In genomic region chr19:44248081-44248853, GRCm38 (mm10) we compare ENCODE assay signal across 8 mouse cellular contexts. TPM values are rescaled to one million over a fixed set of nuclear protein-coding genes. Genes with fewer than 3 reads are reported as not detected.
DNase-seq lines count a peak whose midpoint lies in the region; ATAC-seq and TF ChIP-seq lines count a peak whose summit lies in the region.

No protein-coding gene starts in this region.

- peaks cover 22% of the 10 kb centered on the region for H3K4me1 ChIP-seq in heart, embryonic 11.5 days (ENCODE audit: control insufficient read depth, insufficient read depth, low read length)
- H3K4me1 ChIP-seq in kidney, embryonic 16.5 days (ENCODE audit: insufficient read depth, low read length): peaks cover 30% of the 10 kb centered on the region
- H3K4me1 ChIP-seq in liver, adult 2 months (ENCODE audit: control insufficient read depth, insufficient read depth, low read length): peaks cover 5% of the 10 kb centered on the region

- H3K9ac ChIP-seq in heart, embryonic 11.5 days (ENCODE audit: low read depth, low read length): peak overlapping the region; percentile 76
- H3K9ac ChIP-seq in kidney, embryonic 16.5 days (replicated peaks; ENCODE audit: low read length): peak overlapping the region; percentile 77
- no peak overlapping the region for H3K9ac ChIP-seq in liver, adult 2 months (ENCODE audit: low read depth, low read length)

- no peaks in the 10 kb centered on the region for H3K27me3 ChIP-seq in heart, embryonic 11.5 days (ENCODE audit: control insufficient read depth, insufficient read depth, low read length)
- H3K27me3 ChIP-seq in kidney, embryonic 16.5 days (ENCODE audit: insufficient read depth, low read length): no peaks in the 10 kb centered on the region
- H3K27me3 ChIP-seq in liver, adult 2 months (ENCODE audit: control insufficient read depth, insufficient read depth, low read length): peaks cover 7% of the 10 kb centered on the region; the same call in 1 of the 2 replicates
- H3K27me3 ChIP-seq in myocyte (ENCODE audit: control insufficient read depth, insufficient read depth, insufficient read length): no peaks in the 10 kb centered on the region
- no peaks in the 10 kb centered on the region for H3K27me3 ChIP-seq in splenic B cell, adult 2 months (ENCODE audit: control insufficient read depth, insufficient read depth, low read length, poor library complexity, severe bottlenecking)

- no peaks in the 10 kb centered on the region for H3K79me2 ChIP-seq in liver, adult 2 months (ENCODE audit: control insufficient read depth, insufficient read depth, low read length)
- H3K79me2 ChIP-seq in myocyte (ENCODE audit: control insufficient read depth, insufficient read depth): peaks cover 17% of the 10 kb centered on the region

- H3K27ac ChIP-seq in heart, embryonic 11.5 days (ENCODE audit: low read depth, low read length): peak overlapping the region; percentile 89
- peak overlapping the region; percentile 96 for H3K27ac ChIP-seq in kidney, embryonic 16.5 days (ENCODE audit: low read length)
- H3K27ac ChIP-seq in liver, adult 2 months (replicated peaks; ENCODE audit: insufficient read depth, low read depth, low read length): no peak overlapping the region

- no peak for TF ChIP-seq CTCF in liver, adult 2 months (IDR thresholded peaks at IDR 0.05; ENCODE audit: low read depth, low read length)

- 4% methylated on average over 36 of the region's 36 CpGs for WGBS in heart, embryonic 11.5 days (ENCODE audit: insufficient replicate concordance)
- 3% methylated on average over 36 of the region's 36 CpGs for WGBS in kidney, embryonic 16.5 days
- 7% methylated on average over 36 of the region's 36 CpGs for WGBS in liver, adult 2 months

- DNase-seq in B cell, adult 2 months: peak; percentile 96 to 97
- peak; percentile 99 for DNase-seq in brain, adult 2 months (ENCODE audit: low read depth, low spot score)
- DNase-seq in liver, adult 2 months (ENCODE audit: extremely low read depth, low read depth, low spot score): peak; percentile 60
- DNase-seq in splenic B cell, adult 2 months (ENCODE audit: low read depth, low spot score): peak; percentile 99

- H3K36me3 ChIP-seq in heart, embryonic 11.5 days (ENCODE audit: control insufficient read depth, insufficient read depth, low read length): no peaks in the 10 kb centered on the region
- H3K36me3 ChIP-seq in kidney, embryonic 16.5 days (ENCODE audit: insufficient read depth, low read length): no peaks in the 10 kb centered on the region
- no peaks in the 10 kb centered on the region for H3K36me3 ChIP-seq in liver, adult 2 months (ENCODE audit: control insufficient read depth, insufficient read depth, low read length)
- no peaks in the 10 kb centered on the region for H3K36me3 ChIP-seq in myocyte (ENCODE audit: control insufficient read depth, insufficient read depth)
- H3K36me3 ChIP-seq in splenic B cell, adult 2 months (ENCODE audit: control insufficient read depth, insufficient read depth, low read length, poor library complexity, severe bottlenecking): no peaks in the 10 kb centered on the region

- H3ac ChIP-seq in myocyte (ENCODE audit: control insufficient read depth, insufficient read length): peak overlapping the region; percentile 1

- no peak for TF ChIP-seq POLR2A in liver, adult 2 months (IDR thresholded peaks at IDR 0.05; ENCODE audit: extremely low read depth, insufficient read depth, low read length)
- TF ChIP-seq POLR2A in myocyte (IDR thresholded peaks at IDR 0.05; ENCODE audit: insufficient read length, low read depth): peak; percentile 91

- peak overlapping the region; percentile 50 for H3K4me3 ChIP-seq in heart, embryonic 11.5 days (ENCODE audit: low read depth, low read length)
- H3K4me3 ChIP-seq in kidney, embryonic 16.5 days (ENCODE audit: low read length): peak overlapping the region; percentile 56
- H3K4me3 ChIP-seq in liver, adult 2 months (ENCODE audit: insufficient read depth, low read depth, low read length): peak overlapping the region; percentile 10
- peak overlapping the region; percentile 40 for H3K4me3 ChIP-seq in myocyte

- H3K9me3 ChIP-seq in heart, embryonic 11.5 days (replicated peaks; ENCODE audit: control insufficient read depth, low read length): no peaks in the 10 kb centered on the region
- no peaks in the 10 kb centered on the region for H3K9me3 ChIP-seq in kidney, embryonic 16.5 days (ENCODE audit: low read length)

- peak; percentile 96 for ATAC-seq in erythroblast, adult 5-6 weeks (replicated peaks; ENCODE audit: low FRiP score, poor library complexity, severe bottlenecking)
- ATAC-seq in heart, embryonic 11.5 days (replicated peaks; ENCODE audit: insufficient number of reproducible peaks, low FRiP score, low TSS enrichment): peak; percentile 97
- peak; percentile 98 for ATAC-seq in kidney, embryonic 16.5 days (ENCODE audit: low FRiP score, low TSS enrichment)

- H3K4me2 ChIP-seq in heart, embryonic 11.5 days: peak overlapping the region; percentile 82
- peak overlapping the region; percentile 77 for H3K4me2 ChIP-seq in kidney, embryonic 16.5 days (replicated peaks; ENCODE audit: low read depth, low read length)
- H3K4me2 ChIP-seq in myocyte (ENCODE audit: low read depth): peak overlapping the region; percentile 100

TF ChIP-seq in myocyte, 11 proteins besides CTCF, POLR2A, EP300 and RAD21:
- TF ChIP-seq MAX (IDR thresholded peaks at IDR 0.05; ENCODE audit: low read depth): no peak
- TF ChIP-seq MYOD1 (IDR thresholded peaks at IDR 0.05; ENCODE audit: control insufficient read depth in 1 of 3, insufficient read length in 2 of 3, low read depth in 2 of 3): peak in 2 of 3 experiments; percentile 76 to 85
- peak; percentile 70 for TF ChIP-seq USF1 (IDR thresholded peaks at IDR 0.05; ENCODE audit: low read depth)
- peak; percentile 11 for TF ChIP-seq REST (IDR thresholded peaks at IDR 0.05; ENCODE audit: insufficient read depth, insufficient read length)
- TF ChIP-seq MYOG (IDR thresholded peaks at IDR 0.05; ENCODE audit: control insufficient read depth in 1 of 3, insufficient read depth in 1 of 3, insufficient read length in 2 of 3, low read depth in 2 of 3): peak; percentile 38 to 83 (median 50)
- peak; percentile 83 for TF ChIP-seq POLR2AphosphoS2 (IDR thresholded peaks at IDR 0.05; ENCODE audit: insufficient read length, low read depth)
- TF ChIP-seq TCF3 (IDR thresholded peaks at IDR 0.05; ENCODE audit: insufficient read length, low read depth): no peak
- peak; percentile 35 for TF ChIP-seq TCF12 (IDR thresholded peaks at IDR 0.05; ENCODE audit: insufficient read depth, poor library complexity, severe bottlenecking)
- TF ChIP-seq SRF (IDR thresholded peaks at IDR 0.05; ENCODE audit: control insufficient read depth, insufficient read length, low read depth): no peak

RNA-seq across cellular contexts. Expression of gene Scd3, which starts 45.2 kb away (rescaled TPM):
- not detected in 2 replicates for total RNA-seq in erythroblast, adult 5-6 weeks (2015; ENCODE audit: low replicate concordance)
- total RNA-seq in erythroblast, adult 5-6 weeks (2017; ENCODE audit: low replicate concordance): not detected in 2 replicates
- polyA plus RNA-seq in heart, embryonic 11.5 days (2014; fragmentation: Nextera tagmentation; extraction: Ambion mirVana): 0.21 TPM in 1 of 2 replicates, not detected in the other
- 0.60 and 0.94 TPM in 2 replicates for polyA plus RNA-seq in kidney, embryonic 16.5 days (2015; fragmentation: Nextera tagmentation; extraction: Ambion mirVana)
- 0.20 TPM in 1 of 2 replicates, not detected in the other for total RNA-seq in liver, adult 2 months (2014; rRNA removed)
- polyA plus RNA-seq in liver, adult 2 months (2012; rRNA removed): 0.02 TPM in 1 of 2 replicates, not detected in the other
- polyA plus RNA-seq in myocyte (2012; fragmentation: generic; extraction: Trizol): 0.05 TPM

RNA-seq across cellular contexts. Expression of gene Scd2, which starts 45.2 kb away (rescaled TPM):
- 11.3 and 16.7 TPM in 2 replicates for total RNA-seq in erythroblast, adult 5-6 weeks (2015; ENCODE audit: low replicate concordance)
- total RNA-seq in erythroblast, adult 5-6 weeks (2017; ENCODE audit: low replicate concordance): 17.3 and 20.9 TPM in 2 replicates
- polyA plus RNA-seq in heart, embryonic 11.5 days (2014; fragmentation: Nextera tagmentation; extraction: Ambion mirVana): 150 and 188 TPM in 2 replicates
- polyA plus RNA-seq in kidney, embryonic 16.5 days (2015; fragmentation: Nextera tagmentation; extraction: Ambion mirVana): 178 and 193 TPM in 2 replicates
- 2.2 and 3.9 TPM in 2 replicates for total RNA-seq in liver, adult 2 months (2014; rRNA removed)
- polyA plus RNA-seq in liver, adult 2 months (2012; rRNA removed): 2.7 and 2.9 TPM in 2 replicates
- 868 TPM for polyA plus RNA-seq in myocyte (2012; fragmentation: generic; extraction: Trizol)

RNA-seq across cellular contexts. Expression of gene Pkd2l1, which starts 56.0 kb away (rescaled TPM):
- not detected in 2 replicates for total RNA-seq in erythroblast, adult 5-6 weeks (2015; ENCODE audit: low replicate concordance)
- not detected in 2 replicates for total RNA-seq in erythroblast, adult 5-6 weeks (2017; ENCODE audit: low replicate concordance)
- not detected in 2 replicates for polyA plus RNA-seq in heart, embryonic 11.5 days (2014; fragmentation: Nextera tagmentation; extraction: Ambion mirVana)
- 0.05 TPM in 1 of 2 replicates, not detected in the other for polyA plus RNA-seq in kidney, embryonic 16.5 days (2015; fragmentation: Nextera tagmentation; extraction: Ambion mirVana)
- not detected in 2 replicates for total RNA-seq in liver, adult 2 months (2014; rRNA removed)
- not detected in 2 replicates for polyA plus RNA-seq in liver, adult 2 months (2012; rRNA removed)
- not detected for polyA plus RNA-seq in myocyte (2012; fragmentation: generic; extraction: Trizol)

Comparison
In these comparisons a context has a peak if more than half of its experiments do, and no peak if none do; other contexts are left out.
1. RNA of gene Scd2, which starts 45.2 kb away (polyA plus RNA-seq): 868 TPM in myocyte (single experiment), 178 to 193 TPM in kidney, embryonic 16.5 days and 150 to 188 TPM in heart, embryonic 11.5 days; 2.7 to 2.9 TPM in liver, adult 2 months; every median in the first group is over 10 times any median in the second.
2. Peak in every context shown above with its lines, with median percentiles within 50 percentile points of each other: DNase-seq, ATAC-seq, H3K4me2 ChIP-seq and H3K4me3 ChIP-seq.